Mouse (Mus musculus): ENCODE data around the gene Kif24.
"Not testable (repeated sequence)": the region's sequence is repeated elsewhere in the genome, so short reads cannot be mapped to it uniquely, and the experiment has no call there.

The Kif24 gene

DNA sequence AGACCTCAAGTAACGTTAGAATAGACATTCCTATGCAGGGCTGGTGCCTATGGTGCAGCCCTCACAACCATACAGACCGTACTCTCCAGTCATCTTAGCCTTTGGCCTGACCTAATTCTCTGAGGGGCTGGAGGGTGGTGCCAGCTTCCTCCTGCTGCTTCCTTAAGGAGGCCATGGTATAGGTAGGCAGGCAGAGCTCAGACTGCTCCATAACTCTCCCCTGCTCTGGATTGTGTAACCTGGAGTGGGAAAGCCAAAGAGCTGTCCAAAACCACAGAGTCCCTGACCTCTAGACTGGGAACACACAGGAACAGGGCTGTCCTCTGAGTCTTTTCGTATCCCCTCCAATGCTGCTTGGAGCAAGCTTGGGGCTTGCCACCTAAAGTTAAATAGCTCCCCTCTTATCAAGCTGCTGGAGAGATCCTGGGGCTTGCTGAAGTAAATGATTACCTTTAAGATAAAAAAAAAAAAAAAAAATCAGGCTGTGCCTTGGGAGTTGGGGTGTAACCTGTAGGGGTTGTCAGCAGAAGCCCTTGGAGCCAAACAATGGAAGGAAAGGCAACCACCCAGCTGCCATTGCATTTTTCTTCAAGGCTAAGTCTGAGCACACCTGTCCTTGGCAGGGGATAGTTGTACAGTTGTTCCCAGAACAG is 28.9 kb upstream of the Kif24 start:
- no peak for DNase-seq (ENCODE audit: low read depth, low spot score)

DNA sequence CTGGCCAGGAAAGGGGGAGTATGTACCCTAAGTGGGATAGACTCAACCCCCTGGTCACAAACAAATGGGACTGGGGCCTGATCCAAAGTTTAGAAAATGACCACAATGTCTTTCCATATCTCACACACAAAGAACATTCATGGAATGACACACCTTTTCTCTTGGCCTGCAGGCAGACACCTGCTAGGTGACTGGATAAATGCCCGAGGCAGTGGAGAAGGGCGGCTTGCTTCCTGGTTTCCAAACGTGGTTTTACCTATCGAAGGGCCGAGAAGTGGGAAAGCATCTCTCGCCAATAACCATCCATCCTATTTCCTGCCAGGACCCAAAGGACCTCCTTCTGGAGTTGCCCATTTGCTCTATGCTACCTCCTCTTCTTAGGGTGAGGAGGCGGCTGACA is 28.3 kb upstream of the Kif24 start:
- peak; percentile 28 for DNase-seq (ENCODE audit: low read depth, low spot score)

DNA sequence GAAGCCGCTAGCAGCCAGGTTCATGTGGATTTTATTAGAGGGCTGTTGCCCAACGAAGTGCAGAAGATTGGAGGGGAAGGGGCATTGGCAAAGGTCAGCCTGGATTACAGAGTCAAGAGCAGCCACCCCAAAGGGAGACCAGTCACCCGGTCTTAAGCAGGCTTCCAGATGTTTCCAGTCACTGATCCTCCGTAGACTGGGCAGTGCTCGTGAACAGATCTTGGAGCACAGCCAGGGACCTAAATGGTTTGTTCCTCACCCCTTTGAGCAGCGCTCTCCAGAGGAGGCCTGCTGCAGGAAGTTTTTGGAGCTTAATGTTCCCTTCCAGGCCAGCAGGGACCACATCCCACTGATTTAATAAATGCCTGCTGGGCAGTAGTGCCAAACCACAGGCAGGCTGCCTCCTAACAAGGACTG is 16.9 kb upstream of the Kif24 start:
- DNase-seq (ENCODE audit: low read depth, low spot score), result no peak

DNA sequence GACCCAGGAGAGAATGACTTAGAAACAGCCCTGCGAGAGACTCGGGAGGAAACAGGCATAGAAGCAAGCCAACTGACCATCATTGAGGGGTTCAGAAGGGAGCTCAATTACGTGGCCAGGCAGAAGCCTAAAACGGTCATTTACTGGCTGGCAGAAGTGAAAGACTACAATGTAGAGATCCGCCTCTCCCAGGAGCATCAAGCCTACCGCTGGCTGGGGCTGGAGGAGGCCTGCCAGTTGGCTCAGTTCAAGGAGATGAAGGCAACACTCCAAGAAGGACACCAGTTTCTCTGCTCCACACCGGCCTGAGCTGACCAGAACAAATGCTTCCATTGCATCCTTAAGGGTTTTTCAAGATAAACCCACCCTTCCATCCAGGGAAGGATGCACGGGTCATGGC is 15.6 kb upstream of the Kif24 start:
- no peak for DNase-seq (ENCODE audit: low read depth, low spot score)

DNA sequence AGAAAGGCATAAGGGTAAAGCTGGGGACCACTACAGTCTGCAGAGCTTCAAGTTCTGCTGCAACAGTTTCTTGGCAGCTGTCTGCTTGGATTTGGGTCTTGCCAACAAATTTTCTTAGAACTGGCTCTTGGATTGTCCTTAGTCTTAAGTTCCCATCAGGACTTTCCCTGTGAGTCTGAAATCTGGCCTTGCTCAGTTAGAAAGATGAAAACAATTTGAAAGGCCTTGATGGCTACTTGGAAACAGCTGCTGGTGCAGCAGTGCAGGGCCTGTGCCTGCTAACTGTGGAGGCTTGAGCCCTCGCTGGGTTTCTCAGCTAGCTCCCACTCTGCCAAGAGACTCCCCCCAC is 14.7 kb upstream of the Kif24 start:
- no peak for DNase-seq (ENCODE audit: low read depth, low spot score)

DNA sequence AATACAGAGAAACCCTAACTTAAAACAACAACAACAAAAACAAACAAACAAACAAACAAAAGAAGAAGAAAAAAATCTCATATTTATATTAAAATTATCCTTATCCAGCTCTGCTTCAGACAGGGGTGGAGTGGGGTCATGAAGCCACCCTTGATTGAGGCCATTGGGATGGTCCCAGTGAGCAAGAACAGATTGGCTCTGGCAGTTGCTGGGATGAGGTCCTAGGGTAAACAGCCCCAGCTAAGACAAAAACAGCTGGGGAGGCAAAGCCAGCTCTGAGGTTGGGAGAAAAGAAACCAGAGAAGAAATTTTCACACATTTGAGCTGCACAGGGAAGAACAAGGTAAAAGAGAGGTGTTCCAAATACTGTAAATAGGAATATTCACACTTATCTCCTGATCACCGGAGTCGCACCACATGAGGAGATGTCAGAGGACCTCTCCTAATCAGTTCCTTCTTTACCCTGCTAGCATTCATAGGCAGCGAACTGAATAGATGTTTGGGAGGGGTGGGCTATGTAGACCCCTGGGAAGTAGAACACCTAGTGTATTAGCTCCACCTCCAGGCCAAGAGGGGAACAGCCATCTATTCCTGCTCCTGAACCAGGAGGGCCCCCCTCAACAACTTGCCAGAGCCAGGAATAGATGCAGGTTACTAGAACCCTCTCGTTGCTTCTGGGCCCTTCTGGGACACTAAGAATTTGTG is 14.2 kb upstream of the Kif24 start:
- DNase-seq (ENCODE audit: low read depth, low spot score), result no peak

DNA sequence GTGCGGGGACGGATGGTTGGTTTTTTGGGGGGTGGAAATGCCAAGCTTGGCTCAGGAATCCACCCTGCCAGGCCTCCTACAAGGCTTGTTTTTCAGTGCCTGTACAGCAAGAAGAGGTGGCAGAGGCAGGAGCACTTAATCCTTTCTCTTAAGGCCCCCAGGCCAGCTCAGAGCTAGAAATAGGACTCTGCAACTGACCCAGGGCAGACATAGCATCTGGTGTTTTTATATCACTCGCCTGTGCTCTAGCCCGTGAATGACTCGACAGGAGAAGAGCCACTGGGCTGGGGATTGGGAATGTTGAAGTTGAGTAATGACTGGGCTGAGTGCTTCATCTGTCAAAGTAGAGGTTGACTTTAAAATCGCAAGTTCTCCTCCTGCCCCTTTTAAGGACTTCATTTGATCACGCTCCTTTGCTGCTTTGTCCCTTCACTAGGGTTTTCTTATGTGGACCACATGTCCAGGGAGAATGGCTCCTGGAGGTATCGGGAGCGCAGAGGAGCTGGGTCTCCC is 13.0 kb upstream of the Kif24 start:
- DNase-seq (ENCODE audit: low read depth, low spot score), result no peak

DNA sequence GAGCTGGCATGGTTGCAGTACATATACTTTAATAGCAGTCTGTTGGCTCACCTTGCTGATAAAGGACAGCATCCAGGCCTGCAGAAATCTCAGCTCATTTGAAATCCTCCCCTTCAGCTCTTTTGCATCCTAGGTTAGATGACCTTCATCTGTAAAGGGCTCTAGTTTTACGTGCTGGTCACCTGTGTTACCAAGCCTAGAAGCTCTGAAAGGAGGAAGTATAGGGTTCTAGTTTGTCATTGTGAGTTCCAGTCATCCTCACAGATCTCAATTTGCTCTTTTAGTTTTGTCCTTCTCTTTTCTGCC is 6.7 kb upstream of the Kif24 start:
- DNase-seq (ENCODE audit: low read depth, low spot score), result no peak

DNA sequence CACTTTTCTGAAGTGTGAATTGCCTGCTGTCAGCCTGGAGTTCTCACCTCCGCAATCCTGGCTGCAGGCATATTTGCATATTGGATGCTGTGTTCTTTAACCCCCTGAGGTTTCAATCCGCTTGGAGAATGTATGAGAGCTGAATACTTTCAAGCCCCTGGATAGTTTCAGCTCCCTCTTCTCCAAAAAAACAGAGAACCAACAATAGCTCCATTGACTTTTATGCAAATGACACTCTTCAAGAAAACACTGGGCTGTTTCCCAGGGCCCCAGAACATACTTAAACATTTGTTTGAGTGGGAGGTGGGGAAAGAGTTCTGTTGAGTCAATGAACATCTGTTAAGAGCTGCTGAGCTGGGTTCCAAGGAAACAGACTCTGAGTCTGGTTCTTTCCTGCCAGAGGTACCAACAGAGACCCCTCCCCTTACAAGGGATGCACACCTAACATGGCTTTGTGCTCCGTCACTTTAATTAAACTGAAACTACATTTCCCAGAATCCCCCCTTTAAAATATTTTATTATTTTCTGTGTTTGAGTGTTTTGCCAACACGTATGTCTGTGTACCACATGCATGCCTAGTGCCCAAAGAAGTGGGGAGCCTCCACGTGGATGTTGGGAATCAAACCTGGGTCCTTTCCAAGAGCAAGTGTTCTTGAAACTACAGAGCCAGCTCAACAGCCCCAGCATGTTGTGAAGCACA is 6.1 kb upstream of the Kif24 start:
- DNase-seq (ENCODE audit: low read depth, low spot score), result no peak

DNA sequence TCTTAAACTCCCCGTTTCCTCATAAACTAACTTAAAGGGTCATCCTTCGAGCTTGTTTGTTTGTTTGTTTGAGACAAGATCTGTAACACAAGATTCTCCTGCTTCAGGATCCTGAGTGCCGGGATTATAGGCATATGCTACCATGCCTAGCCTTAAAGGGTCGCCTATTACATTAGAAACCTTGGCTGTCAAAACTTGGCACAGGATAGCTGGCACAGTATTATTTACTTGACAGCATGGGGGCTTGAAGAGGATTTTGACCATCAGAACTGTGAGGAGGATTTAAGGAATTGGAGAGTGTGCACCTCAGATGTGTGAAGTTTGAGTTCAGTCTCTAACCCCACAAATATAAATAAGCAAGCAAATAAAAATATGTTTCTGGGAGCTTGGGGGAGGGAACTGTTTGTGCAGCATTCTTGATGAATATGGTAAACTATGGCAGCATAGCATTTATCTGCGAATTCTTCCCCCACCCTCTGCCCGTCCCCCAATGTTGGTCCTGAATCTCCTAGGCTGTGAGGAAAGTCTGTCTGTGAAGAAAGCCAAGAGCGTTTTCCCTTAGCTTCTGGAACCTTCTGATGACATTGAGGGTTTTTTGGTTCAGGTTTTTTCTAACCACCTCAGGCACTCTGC is 5.5 kb upstream of the Kif24 start:
- no peak for DNase-seq (ENCODE audit: low read depth, low spot score)

DNA sequence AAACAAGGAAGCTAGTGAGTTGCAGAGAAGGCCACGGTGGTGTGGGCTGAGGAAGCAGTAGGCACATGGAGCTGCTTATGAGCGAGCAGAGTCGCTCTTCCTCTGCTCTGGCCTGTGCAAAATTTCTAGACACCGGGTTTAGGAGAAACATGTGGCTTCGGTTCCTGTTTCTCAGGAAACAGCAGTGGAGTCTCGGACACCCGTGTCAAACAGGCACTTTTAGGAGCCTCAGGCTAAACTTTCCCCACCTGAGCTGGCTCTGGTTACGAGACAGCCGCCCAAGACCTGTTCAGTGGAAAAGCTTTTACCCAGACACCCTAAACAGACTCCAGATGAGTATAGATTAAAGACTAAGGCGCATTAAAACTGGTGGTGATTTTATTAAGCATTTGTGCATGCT is 4.5 kb upstream of the Kif24 start:
- no peak for DNase-seq (ENCODE audit: low read depth, low spot score)

DNA sequence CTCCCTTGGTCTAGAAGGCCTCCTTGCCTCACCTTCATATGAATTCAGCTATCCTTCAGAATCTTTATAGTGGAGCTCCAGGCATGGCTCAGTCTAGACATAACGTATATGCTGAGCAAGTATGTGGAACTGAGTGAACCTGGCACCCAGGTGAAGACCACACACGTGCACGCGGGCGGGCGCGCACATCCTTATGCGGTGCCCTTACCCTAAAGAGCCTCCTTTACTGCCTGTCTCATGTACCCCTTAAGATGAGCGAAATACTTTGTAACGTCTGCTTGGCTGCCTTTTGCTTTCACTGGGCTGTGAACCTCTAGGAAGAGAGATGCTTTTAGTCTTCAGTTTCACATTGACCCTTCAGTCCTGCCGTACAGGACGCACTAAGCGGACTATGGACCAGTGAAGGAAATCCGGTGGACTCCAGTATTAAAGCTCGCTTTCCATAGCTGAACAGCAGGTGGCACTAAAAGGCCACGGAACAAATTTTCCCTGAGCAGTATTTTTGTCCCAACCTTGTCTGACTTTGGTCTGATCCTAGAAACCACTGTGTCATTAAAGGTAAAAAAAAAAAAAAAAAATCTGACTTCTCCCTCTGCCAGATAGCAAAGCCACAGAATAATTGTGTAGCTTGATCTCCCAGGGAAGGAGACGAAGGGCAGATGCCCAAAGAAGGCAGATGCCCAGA is 3.9 kb upstream of the Kif24 start:
- DNase-seq (ENCODE audit: low read depth, low spot score), result peak; percentile 65

DNA sequence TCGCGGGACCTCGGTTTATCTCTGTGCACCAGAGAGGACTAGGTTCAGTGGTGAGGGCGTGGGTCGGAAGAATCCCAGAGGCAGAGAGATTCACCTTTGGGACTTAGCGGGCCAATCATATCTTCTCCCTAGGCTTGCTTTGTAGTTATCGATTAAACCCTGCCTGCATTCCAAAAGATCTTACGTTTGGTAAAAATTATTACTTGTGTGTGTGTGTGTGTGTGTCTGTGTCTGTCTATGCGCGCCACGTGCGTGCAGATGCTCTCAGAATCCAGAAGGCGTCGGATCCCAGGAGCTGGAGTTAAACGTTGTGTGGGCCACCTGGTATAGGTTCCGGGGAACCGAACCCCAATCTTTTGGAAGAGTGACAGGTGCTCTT is 589 bp upstream of the Kif24 start:
- no peak for DNase-seq (ENCODE audit: low read depth, low spot score)

DNA sequence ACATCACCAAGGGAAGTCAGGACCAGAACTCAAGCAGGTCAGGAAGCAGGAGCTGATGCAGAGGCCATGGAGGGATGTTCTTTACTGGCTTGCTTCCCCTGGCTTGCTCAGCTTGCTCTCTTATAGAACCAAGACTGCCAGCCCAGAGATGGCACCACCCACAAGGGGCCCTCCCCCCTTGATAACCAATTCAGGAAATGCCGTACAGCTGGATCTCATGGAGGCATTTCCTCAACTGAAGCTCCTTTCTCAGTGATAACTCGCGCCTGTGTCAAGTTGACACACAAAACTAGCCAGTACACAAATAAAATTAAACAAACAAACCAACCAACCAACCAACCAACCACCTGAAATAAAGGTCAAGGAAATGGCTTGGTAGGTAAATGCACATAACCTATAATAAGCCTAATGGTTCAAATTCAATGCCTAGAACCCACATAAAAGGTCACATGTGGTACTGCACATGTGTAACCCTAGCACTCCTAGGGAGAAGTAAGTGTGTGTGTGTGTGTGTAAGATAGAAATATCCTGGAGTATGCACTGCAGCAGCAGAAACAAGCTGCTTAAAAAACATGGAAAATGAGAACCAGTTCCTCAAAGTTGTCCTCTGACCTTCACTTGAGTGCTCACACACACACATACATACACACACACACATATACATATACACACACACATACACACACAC is 1.5 kb downstream of the Kif24 start:
- DNase-seq (ENCODE audit: low read depth, low spot score), result not testable (repeated sequence)

DNA sequence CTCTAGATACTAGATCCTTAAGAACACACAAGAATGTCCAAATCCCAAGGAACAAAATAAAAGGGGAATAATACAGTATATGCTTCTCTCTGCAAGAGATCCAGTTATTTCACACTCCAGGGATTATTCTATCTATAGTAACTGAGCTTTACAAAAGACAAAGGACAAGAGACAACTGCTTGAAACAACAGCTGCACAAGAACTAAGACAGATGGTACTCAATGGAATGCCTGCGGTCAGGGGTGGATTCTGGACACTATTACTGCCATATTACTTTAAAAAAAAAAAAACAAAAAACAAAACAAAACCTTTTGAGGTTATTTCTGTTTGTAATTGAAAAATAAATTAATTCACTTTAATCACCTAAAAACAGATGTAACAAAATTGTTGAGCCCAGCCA is 4.0 kb downstream of the Kif24 start:
- no peak for DNase-seq (ENCODE audit: low read depth, low spot score)

DNA sequence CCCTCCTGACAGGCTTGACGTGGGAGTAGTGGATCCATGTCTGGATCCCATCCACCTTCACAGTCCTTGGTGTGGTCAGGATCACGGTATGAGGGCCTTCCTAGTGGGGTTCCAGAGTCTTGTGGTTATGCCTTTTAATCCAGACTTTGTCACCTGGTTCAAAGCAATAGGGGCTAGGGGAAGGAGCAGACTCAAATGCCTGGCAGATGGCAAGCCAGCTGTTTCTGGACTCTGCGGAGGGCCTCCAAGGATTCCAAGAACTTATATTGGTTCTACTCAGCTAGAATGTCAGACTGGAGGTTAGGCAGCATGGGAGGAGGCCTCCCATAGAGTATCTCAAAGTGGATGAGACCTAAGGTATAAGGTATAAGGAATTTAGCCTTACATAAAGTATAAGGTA is 17.1 kb downstream of the Kif24 start:
- no peak for DNase-seq (ENCODE audit: low read depth, low spot score)

DNA sequence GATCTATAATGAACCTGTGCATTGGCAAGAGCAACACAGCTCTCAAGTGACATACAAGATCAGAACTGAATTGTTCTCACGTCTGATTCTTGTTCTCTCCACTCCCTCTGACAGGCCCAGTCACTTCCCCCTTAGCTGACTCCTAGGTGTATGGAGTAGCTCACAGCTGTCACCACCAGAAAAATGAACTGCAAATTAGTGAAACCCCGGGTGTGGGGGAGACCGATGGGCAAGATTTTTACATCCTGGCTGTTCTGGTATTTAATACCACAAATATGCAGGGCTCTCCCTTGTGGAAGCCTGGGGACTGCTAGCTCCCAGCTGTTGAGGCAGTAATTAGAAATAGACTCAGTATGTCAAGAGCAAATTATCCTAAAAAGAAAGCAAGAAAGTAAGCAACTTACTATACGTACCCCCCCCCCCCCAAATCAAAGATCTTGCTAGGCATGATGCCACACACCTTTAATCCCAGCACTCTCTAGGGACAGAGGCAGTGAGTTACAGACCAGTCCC is 21.8 kb downstream of the Kif24 start:
- no peak for DNase-seq (ENCODE audit: low read depth, low spot score)

DNA sequence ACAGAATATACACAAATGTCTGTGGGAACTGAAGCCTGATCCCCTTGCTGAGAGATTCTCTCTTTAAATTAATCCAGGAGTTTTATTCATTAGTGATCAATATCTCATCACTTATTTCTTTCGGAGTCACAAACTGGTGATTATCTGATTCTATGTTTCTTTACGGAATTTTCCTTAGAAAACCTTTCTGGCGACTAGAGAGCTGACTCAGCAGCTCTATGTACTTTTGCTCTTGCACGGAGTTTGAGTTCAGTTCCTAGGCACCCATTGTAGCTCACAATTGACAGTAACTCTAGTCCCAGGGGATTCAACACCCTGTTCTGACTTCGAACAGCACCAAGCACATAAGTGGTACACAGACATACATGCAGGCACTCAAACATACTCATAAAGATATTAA is 25.8 kb downstream of the Kif24 start:
- no peak for DNase-seq (ENCODE audit: low read depth, low spot score)

DNA sequence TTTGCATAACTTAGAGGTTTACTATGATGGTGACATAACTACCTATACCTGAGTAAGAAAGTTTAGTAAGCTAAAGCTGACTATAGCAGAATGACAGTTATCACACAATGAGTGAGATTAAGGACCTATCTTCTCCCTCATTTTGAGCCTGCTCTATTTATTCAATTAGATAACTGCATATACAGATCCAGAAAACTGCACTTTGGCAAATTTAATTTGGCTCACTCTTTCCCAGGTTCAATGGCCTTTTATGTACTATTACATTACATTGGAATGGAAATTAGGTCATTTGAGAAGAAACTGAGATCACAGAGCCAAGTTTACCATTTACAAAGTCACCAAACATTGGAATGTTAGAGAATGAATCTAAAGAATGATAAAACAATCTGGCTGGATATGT is 47.7 kb downstream of the Kif24 start:
- DNase-seq (ENCODE audit: low read depth, low spot score), result no peak

DNA sequence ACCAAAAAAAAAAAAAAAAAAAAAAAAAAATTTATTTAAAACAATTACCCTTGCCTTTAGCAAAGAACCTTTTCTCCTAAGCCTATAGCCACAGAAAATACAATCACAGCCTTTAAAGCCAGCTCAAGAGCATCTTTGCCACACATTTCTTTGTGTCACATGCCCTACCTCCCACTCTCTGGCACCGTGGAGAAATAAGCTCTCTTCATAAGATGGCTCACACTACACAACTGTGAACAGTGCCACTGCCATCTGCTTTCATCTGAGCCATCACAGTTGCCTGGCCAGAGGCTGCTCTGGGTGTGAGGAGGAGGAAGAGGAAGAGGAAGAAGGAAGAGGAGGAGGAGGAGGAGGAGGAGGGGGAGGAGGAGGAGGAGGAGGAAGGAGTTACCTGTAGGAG is 55.3 kb downstream of the Kif24 start:
- DNase-seq (ENCODE audit: low read depth, low spot score), result no peak

DNA sequence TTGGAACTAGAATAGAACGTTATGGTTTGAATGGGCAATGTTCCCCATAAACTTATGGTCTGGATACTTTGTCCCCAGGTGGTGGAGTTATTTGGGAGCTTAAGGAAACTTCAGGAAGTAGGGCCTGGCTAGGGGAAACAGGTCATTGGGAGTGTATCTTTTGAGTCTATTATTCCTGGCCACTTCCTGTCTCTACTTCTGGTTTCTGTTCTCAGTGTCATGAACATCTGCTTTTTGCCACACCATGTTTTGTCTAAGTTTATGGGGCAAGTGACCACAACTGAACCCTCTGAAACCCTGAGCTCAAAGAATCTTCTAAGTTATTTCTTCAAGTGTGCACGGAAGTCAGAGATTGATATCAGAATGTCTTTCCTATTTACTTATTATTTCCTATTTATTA is 57.3 kb downstream of the Kif24 start:
- no peak for DNase-seq (ENCODE audit: low read depth, low spot score)
